Mouse (Mus musculus) B cell, adult (primary cell): ENCODE data around the gene Mup4. TPM values are rescaled to one million over a fixed set of nuclear protein-coding genes. Genes with fewer than 3 reads are reported as not detected.

ENCODE experiments used
- total RNA-seq: library from RNA; stranded (reverse); gene quantifications from 4 replicates; pipeline ENCODE4 v1.2.4, GENCODE M21; 2023; ENCODE audit not compliant: inconsistent age

Mup4 gene
- total RNA-seq = not detected in 4 replicates

DNA sequence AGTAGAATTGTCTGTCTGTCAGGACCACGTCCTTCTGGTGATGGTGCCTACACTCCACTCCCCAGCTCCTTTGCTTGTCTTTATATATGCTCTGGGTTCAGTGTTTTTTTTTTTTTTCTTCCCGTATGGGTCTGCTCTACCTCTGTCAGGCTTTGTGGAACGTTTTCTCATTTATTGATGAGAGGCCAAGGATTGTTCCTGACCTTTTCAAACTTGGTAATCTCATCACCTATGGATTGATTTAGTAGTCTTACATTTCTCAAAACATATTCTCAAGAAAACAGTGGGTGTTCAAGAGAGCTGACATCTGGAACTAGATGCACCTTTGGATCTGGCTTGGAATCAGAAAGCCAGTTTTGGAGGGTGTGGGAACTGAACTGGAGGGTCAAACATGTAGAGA, at the start of gene Mup4:
Mup4 (minus strand) TSS at position 101 of the 400 bp plus-strand sequence.

DNA sequence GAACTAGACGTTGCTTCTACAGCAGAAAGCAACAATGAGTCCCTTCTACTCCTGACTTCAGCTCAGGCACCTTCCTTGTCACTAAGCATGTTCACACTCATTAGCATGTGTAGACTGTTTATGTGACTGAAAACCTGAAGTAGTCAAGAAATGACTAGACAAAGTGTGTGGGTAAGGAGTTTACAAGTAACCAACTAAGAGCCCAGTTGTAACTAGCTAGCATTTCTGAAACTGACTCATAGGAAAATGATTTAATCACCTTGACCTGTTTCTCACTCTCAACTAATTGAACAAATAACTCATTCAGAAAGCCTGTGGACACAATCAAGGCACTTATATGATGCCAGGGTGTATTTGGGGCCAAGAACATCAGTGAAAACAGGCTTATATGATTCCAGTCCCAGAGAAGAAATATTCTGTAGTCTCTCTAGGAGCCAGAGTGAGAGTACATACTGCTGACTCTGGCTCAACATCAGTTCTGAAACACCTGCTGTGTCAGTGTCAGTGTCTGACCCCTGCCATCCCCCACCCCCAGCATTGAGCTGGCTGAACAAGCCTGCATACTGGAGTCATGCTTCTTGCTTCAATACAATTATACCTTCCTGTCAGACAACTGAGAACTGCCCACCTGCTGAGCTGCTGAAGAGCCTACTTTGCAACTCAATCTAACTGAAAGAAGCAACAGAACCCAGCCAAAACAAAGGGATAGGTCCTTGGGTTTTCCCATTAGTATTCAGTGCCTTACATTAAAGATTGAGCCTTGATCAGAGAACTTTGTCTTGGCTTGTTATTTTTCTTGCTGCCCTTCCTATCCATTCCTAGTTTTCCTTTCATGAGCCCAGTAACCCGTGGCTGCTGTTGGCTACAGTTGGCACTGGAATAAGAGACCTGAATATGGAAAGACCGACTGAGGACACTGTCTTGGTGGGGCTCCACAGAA, 3.2 kb upstream of the Mup4 start, which contains the start of gene Mup6:
Mup6 (plus strand) TSS at position 890 of the 940 bp plus-strand sequence.

DNA sequence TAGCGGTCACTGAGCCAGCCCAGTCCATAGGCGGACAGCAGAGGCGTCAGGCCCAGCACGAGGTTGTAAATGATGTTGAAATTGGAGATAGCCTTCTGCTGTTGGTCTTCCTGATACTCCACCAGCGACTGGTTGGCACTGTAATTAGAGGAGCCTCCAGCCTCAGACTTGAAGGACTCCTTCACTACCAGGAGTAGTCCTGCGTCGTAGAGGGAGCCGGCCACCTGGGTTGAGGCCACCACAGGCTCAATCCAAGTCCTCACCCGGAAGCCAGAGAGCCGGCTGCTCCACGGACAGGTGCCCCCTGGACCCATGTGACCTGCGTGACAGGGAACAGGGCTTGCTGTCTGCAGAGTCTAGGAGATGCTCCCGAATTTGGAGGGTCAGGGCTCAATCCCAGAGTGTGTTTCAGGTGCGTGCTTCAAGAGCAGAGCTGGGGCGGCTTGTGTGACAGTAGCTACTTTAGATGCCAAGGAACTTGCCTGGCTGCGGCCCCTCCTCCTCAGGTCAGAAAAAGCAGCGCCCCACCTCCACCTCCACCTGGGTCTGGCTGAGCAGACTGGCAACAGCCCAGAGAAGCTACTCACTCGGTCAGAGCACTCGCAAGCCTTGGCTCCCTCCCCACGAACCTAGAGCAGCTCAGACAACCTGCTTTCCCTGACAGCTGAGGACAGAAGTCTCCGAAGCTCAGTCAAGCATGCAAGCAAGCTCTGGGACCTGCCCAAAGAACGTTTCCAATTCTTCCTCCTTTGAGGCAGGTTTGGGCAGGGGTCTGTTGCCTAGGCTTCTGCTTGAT, 45.7 kb downstream of the Mup4 start, which contains the start of gene Slc46a2:
Slc46a2 (minus strand) TSS at position 449 of the 796 bp plus-strand sequence.

Other genes with a start within 250 kb of the Mup4 start
- 40.7 to 46.3 TPM (median 42.2 TPM) in 4 replicates for gene Inip, start 159.1 kb downstream of the Mup4 start, total RNA-seq
- gene Snx30, start 154.9 kb downstream of the Mup4 start, total RNA-seq = 105 to 124 TPM (median 115 TPM) in 4 replicates
- not detected in 4 replicates for gene Slc46a2, start 45.7 kb downstream of the Mup4 start, total RNA-seq
- not detected in 4 replicates for gene Mup6, start 3.6 kb upstream of the Mup4 start, total RNA-seq
- not detected in 4 replicates for gene Mup7, start 109.8 kb upstream of the Mup4 start, total RNA-seq
- gene Mup2, start 193.6 kb upstream of the Mup4 start, total RNA-seq = not detected in 4 replicates